Mouse (Mus musculus) forebrain, embryonic 11.5 days (tissue): Measurements from ENCODE around the gene Zscan20. TPM values are rescaled to one million over a fixed set of nuclear protein-coding genes. Genes with fewer than 3 reads are reported as not detected.
"Not testable (repeated sequence)": the region's sequence is repeated elsewhere in the genome, so short reads cannot be mapped to it uniquely, and the experiment has no call there.

ENCODE experiments used
- ATAC-seq: fragments of 200-750 bp; cut with Nextera tagmentation; replicated peaks from 2 replicates; pipeline ENCODE4 v1.8.0; 2017; ENCODE audit warnings: moderate TSS enrichment; ENCODE audit not compliant: low FRiP score
- DNase-seq: peaks from one replicate; pipeline ENCODE4 v3.0.0-alpha.2; 2017; ENCODE audit warnings: low spot score
- H3K27ac ChIP-seq: fragments of 300-500 bp; sonication (generic); 2 replicates; pipeline ENCODE4 v1.5.1; 2014; ENCODE audit warnings: low read depth, low read length
- H3K27me3 ChIP-seq: fragments of 300-500 bp; sonication (generic); 2 replicates; pipeline ENCODE4 v1.6.1; 2014; ENCODE audit warnings: mild to moderate bottlenecking, low read length, mixed read lengths; ENCODE audit not compliant: control insufficient read depth, insufficient read depth
- H3K36me3 ChIP-seq: fragments of 300-500 bp; sonication (generic); 2 replicates; pipeline ENCODE4 v1.6.1; 2014; ENCODE audit warnings: mild to moderate bottlenecking, low read length, moderate library complexity, mixed read lengths; ENCODE audit not compliant: control insufficient read depth, insufficient read depth
- H3K4me1 ChIP-seq: fragments of 300-500 bp; sonication (generic); replicated peaks from 2 replicates; pipeline ENCODE4 v1.6.1; 2014; ENCODE audit warnings: low read length, mixed read lengths; ENCODE audit not compliant: control insufficient read depth, insufficient read depth
- H3K4me2 ChIP-seq: fragments of 300-500 bp; sonication (generic); 2 replicates; pipeline ENCODE4 v1.6.1; 2014; ENCODE audit warnings: low read depth, mild to moderate bottlenecking, low read length, moderate library complexity, mixed read lengths; ENCODE audit not compliant: severe bottlenecking
- H3K4me3 ChIP-seq: fragments of 300-500 bp; sonication (generic); 2 replicates; pipeline ENCODE4 v1.5.1; 2014; ENCODE audit warnings: low read depth, low read length
- H3K9ac ChIP-seq: fragments of 300-500 bp; sonication (generic); 2 replicates; pipeline ENCODE4 v1.6.1; 2014; ENCODE audit warnings: low read length
- H3K9me3 ChIP-seq: fragments of 300-500 bp; sonication (generic); 2 replicates; pipeline ENCODE4 v1.6.1; 2016; ENCODE audit warnings: low read length, mixed read lengths; ENCODE audit not compliant: control insufficient read depth
- WGBS: fragments of 180-500 bp; shearing (Covaris S2); extraction: QIAGEN DNeasy Blood & Tissue Kit; methylation state at CpG from one replicate; pipeline ENCODE4 v1.1.7; 2014; 5-methylcytosine and 5-hydroxymethylcytosine counted together
- polyA plus RNA-seq: library from polyadenylated mRNA; unstranded; fragments of >200 nt; fragmentation: Nextera tagmentation; extraction: Ambion mirVana; gene quantifications from 2 replicates; pipeline ENCODE4 v1.2.1, GENCODE M21; 2014

Zscan20 gene
- polyA plus RNA-seq, 1 experiment from 2014 or later: 5.4 TPM

DNA sequence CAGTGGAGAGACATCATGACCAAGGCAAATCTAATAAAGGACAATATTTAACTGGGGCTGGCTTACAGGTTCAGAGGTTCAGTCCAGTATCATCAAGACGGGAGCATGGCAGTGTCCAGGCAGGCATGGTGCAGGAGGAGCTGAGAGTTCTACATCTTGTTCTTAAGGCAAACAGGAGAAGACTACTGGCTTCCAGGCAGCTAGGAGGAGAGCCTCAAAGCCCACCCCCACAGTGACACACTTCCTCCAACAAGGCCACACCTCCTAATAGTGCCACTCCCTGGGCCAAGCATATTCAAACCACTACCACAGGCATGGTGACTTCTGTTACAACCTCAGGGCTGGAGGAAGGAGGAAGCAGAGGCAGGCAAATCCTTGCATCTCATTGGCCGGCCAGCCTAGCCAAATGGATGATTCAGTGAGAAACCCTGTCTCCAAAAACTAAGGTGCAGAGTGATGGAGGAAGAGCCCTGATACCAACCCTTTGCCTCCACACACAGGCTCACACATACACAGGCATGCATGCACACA, 65.9 kb downstream of the Zscan20 start:
- H3K9me3 ChIP-seq, H3K27me3 ChIP-seq, H3K27ac ChIP-seq, H3K4me3 ChIP-seq, H3K36me3 ChIP-seq, H3K9ac ChIP-seq, H3K4me1 ChIP-seq, ATAC-seq, H3K4me2 ChIP-seq, DNase-seq: not testable (repeated sequence)
- WGBS: 86% methylated on average over 2 of the region's 2 CpGs

DNA sequence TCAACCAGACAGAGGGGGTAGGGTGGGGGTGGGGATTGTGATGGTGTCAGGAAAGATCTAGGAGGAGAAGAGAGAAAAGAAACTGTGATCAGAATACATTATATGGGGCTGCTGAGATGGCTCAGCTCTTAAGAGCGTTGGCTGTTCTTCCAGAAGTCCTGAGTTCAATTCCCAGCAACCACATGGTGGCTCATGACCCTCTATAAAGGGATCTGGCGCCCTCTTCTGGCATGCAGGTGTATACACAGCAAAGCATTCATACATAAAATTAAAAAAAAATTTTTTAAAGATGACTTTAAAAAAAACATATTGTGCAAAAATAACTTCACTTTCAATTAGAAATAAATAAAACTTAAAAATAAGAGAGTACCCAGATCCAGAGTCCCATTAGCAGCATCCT, 66.5 kb downstream of the Zscan20 start:
- Histone ChIP-seq H3K9ac (no peak overlapping the region), H3K27me3 (no peaks in the 10 kb centered on the region), H3K27ac (no peak overlapping the region), H3K4me3 (no peak overlapping the region), H3K36me3 (no peaks in the 10 kb centered on the region), H3K9me3 (no peaks in the 10 kb centered on the region), H3K4me2 (no peak overlapping the region), H3K4me1 (no peaks in the 10 kb centered on the region)
- 21% methylated on average over 2 of the region's 2 CpGs for WGBS
- ATAC-seq (no peak), DNase-seq (no peak)

Other genes with a start within 250 kb of the Zscan20 start
- gene Tlr12, start 8.5 kb upstream of the Zscan20 start, polyA plus RNA-seq: 0.35 and 0.75 TPM in 2 replicates
- 133 and 144 TPM in 2 replicates for gene Phc2, start 44.6 kb upstream of the Zscan20 start, polyA plus RNA-seq
- 0.56 TPM in 2 replicates for gene A3galt2, start 145.3 kb upstream of the Zscan20 start, polyA plus RNA-seq
- 53.0 and 55.2 TPM in 2 replicates for gene Zfp362, start 195.9 kb upstream of the Zscan20 start, polyA plus RNA-seq